Mouse (Mus musculus): ENCODE data around the gene Trip6. TPM values are rescaled to one million over a fixed set of nuclear protein-coding genes. Genes with fewer than 3 reads are reported as not detected.

Trip6 gene
- total RNA-seq, 2 experiments from 2014 or later = 5.2 to 5.3 TPM

- DNase-seq = peak; percentile 66
Observed at GRCm38 (mm10) chr5:137338663-137339289, 24.6 kb upstream of the Trip6 start.

DNA sequence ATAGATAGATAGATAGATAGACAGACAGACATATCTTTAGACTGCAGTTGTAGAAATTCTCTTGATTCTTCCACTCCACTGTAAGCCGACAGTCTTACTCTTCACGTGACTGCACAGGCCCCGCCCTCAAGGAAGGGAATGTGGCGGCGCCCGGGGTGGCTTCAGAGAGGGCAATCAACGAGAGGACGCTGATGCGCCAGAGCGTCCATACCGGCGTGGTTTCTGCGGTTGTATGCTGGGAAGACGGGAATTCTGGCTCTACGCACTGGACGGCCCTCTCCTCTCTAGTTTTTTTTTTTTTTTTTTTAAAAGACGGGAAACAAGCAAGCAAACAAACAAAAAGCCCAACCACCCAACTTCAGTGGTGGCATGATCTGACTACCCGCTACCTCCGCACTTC is 24.1 kb upstream of the Trip6 start:
- peak; percentile 92 for DNase-seq

- no peak for DNase-seq
Observed at GRCm38 (mm10) chr5:137337190-137337589, 23.0 kb upstream of the Trip6 start.

- DNase-seq = no peak
Observed at GRCm38 (mm10) chr5:137335066-137335465, 20.9 kb upstream of the Trip6 start.

DNA sequence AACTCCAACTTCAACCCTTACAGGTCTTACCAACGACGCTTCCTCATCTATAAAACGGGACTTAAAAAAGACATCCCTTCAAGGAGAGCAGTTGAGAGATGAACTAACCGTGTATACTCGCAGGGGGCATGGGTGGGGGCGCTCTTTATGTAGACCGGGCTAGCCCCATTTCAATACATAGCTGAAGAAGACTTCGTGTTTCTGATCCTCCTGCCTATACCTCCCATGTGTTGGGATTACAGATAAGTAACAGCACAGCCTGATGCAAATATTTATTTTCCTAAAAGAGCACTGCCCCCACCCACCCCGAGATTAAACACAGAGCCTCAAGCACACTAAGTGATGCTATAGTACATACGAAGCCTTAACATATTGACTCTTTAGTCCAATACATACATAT is 20.1 kb upstream of the Trip6 start:
- DNase-seq = no peak

DNA sequence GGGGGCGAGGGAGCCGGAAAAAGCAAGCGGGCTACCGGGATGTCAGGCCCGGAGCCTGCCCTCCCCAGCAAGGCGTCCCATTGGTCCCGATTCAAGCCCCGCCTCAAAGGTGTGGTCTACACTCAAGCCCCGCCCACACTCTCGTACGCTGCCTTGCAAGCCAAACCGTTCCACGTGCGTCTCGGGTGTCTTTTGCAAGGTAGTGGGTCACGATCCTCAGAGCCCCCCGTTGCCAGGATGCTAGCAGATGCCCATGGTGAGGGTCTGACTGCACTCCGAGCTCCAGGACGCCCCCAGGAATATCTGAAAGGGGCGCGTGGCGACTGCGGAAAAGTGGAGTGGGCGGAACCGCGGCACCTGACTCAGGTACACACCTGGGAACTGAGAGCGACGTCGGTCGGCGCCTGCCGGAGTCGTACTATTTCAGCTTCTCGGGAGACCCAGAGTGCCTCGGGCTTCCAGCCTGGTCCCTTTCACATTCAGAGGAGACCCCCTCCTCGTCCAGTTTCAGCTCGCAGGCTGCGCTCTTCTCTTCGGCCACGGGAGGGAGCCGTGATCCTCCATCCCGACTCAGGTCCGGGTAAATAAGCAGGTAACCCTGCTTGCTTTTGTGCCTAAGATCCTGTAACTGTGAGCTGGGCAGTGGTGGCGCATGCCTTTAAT is 19.4 kb upstream of the Trip6 start, which contains the start of gene Slc12a9:
Gene Slc12a9, minus strand, starts transcription at position 86 of the 663 bp plus-strand sequence.
- peak; percentile 89 for DNase-seq

- DNase-seq = no peak
Observed at GRCm38 (mm10) chr5:137332857-137333511, 18.8 kb upstream of the Trip6 start.

- DNase-seq = no peak
Observed at GRCm38 (mm10) chr5:137330910-137331309, 16.7 kb upstream of the Trip6 start.

DNA sequence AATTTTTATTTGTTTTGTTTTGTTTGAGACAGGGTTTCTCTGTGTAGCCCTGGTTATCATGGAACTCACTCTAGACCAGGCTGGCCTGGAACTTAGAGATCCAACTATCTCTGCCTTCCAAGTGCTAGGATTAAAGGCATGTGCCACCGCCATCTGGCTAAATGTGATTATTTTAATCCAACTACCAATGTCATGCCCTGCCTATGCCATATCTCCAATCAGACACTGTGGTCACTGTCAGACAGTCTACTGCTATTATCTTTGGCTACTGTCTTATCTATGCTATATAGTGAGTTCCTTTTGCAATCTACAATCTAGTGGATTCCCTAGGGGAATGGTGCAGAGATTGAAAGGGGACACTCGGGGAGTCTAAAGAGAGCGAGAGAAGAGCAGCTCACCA is 6.8 kb upstream of the Trip6 start:
- DNase-seq = no peak

- DNase-seq = no peak
Observed at GRCm38 (mm10) chr5:137318570-137318969, 4.4 kb upstream of the Trip6 start.

GRCm38 (mm10) chr5:137317361-137317760 is 3.2 kb upstream of the Trip6 start:
- no peak for DNase-seq

GRCm38 (mm10) chr5:137315084-137315903 is 1.1 kb upstream of the Trip6 start:
- no peak for DNase-seq

GRCm38 (mm10) chr5:137313466-137314192 is 575 bp downstream of the Trip6 start:
- no peak for DNase-seq

GRCm38 (mm10) chr5:137308356-137308755 is 5.8 kb downstream of the Trip6 start:
- DNase-seq = no peak

DNA sequence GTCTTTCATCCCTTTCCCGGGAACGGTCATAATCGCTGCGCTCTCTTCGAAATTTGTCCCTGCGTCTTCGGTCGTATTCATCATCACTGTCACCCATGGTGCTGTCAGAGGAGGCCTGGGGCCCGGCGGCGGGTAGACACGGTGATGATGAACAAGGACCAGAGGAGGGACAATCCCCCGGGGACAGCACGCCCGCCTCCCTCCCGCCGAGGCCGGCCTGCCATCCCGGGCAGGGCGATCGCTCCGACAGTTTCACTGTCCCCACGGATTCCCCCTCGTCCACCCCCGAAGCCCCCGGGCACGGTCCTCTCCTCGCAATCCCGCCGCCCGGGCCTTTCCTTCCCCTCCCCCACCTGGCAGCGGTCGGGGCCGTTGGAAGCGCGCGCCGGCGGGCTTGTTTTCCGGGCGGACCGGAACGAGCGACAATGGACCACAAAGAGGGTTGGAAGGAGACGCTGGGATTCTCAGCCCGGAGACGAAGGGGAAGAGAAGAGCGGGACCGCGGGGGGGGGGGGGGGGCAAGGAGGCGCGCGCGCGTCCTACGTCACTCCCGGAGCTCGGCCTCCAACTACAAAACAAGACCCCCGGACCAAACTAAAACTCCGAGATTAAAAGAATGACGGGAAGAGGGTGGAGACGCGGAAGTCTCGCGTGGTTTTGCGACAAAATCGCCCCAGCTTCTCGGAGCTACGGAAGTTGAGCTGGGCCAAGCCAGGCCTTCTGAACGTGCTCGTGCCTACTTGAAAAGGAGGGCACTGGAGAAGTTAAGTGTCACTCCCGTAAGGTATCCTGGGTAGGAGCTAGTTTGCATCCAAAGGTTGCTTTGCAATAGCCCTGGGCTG is 6.9 kb downstream of the Trip6 start, which contains the start of gene Srrt:
Gene Srrt, minus strand, starts transcription at position 604 of the 842 bp plus-strand sequence.
- peak; percentile 89 for DNase-seq

DNA sequence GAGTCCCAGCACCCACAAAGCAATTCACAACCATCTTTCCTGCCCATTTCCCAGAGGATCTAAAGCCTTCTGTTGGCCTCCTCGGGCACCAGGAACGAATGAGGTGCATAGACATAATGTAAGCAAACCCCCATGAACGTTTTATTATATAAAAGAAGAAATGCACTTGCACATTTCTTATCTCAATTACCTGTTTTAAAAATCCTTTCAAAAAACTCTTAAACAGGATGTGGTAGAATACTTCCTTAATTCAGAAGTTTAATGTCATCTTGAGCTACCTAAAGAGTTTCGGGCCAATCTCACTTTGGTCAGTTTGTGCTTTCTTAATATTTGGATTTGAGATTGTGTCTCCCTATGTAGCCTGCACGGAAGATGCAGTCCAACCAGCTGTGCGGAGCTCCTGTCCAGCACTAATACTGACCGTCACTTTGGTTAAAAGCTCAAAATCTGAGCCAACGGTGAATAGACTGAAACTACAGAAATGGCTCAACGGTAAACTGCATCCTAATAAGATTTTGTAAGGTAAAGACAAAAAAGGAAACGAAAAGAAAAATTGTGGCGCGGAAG is 7.7 kb downstream of the Trip6 start:
- no peak for DNase-seq

GRCm38 (mm10) chr5:137305822-137306221 is 8.4 kb downstream of the Trip6 start:
- DNase-seq = no peak

DNA sequence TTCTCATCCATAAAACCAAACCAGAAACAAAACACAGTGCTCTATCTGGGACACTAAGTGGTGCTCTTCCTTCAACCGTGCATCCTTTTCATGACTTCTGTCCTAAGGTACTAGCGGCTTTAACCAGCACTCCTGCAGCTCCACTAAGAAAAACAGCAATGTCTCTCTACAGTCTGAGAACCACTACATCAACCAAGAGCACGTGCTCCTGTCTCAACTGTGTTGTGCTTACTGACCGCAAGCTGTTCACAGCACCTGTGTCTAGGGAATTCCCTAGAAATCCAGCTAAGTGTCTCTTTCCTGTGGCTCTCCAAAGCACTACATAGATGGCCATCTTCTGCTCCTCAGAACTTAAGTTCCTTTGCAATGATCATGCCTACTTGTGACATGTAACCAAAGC is 9.4 kb downstream of the Trip6 start:
- DNase-seq = no peak

DNA sequence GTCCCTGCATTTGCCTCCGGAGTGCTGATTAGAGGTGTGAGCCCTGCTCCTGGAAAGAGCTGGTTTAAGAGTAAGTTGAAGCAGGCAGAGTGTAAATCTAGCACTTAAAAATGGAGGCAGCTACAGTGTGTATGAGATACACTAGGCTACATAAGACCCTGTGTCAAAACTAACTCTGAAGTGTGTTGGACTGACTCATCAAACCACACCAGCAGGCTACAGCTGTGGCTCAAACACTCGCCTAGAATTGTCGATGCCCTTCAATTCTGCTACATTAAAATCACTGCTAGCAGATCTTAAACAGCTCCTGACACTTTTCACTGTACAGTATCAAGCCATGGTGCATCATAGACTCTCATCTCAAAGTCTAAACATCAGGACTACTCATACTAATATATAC is 10.0 kb downstream of the Trip6 start:
- no peak for DNase-seq

- no peak for DNase-seq
Observed at GRCm38 (mm10) chr5:137303609-137304008, 10.6 kb downstream of the Trip6 start.
